Mouse (Mus musculus) spleen, adult 12 weeks (tissue): ENCODE measurements around the gene Fn1.

Experiments used
- DNase-seq: peaks from one replicate; pipeline ENCODE4 v3.0.0; 2022; ENCODE audit warnings: low spot score

The Fn1 gene

GRCm38 (mm10) chr1:71605751-71606150 is 47.2 kb downstream of the Fn1 start:
- no peak for DNase-seq

- DNase-seq = no peak
These were observed 57.6 kb downstream of the Fn1 start for GRCm38 (mm10) chr1:71595365-71595764.

GRCm38 (mm10) chr1:71594268-71594667 is 58.7 kb downstream of the Fn1 start:
- no peak for DNase-seq

GRCm38 (mm10) chr1:71593184-71593583 is 59.8 kb downstream of the Fn1 start:
- no peak for DNase-seq

- DNase-seq = no peak
These were observed 63.0 kb downstream of the Fn1 start for GRCm38 (mm10) chr1:71590038-71590437.

- DNase-seq = no peak
These were observed 66.3 kb downstream of the Fn1 start for GRCm38 (mm10) chr1:71586658-71587057.

- no peak for DNase-seq
These were observed 69.1 kb downstream of the Fn1 start for GRCm38 (mm10) chr1:71583900-71584299.

- DNase-seq = no peak
These were observed 69.7 kb downstream of the Fn1 start for GRCm38 (mm10) chr1:71583302-71583701.

GRCm38 (mm10) chr1:71580408-71580807 is 72.6 kb downstream of the Fn1 start:
- DNase-seq = no peak

GRCm38 (mm10) chr1:71579526-71579925 is 73.5 kb downstream of the Fn1 start:
- DNase-seq = no peak

GRCm38 (mm10) chr1:71576837-71577236 is 76.2 kb downstream of the Fn1 start:
- DNase-seq = no peak

- DNase-seq = no peak
These were observed 77.0 kb downstream of the Fn1 start for GRCm38 (mm10) chr1:71575987-71576386.

GRCm38 (mm10) chr1:71570116-71570515 is 82.9 kb downstream of the Fn1 start:
- no peak for DNase-seq

- DNase-seq = no peak
These were observed 85.0 kb downstream of the Fn1 start for GRCm38 (mm10) chr1:71567884-71568605.

- no peak for DNase-seq
These were observed 88.7 kb downstream of the Fn1 start for GRCm38 (mm10) chr1:71564291-71564690.

- no peak for DNase-seq
These were observed 92.4 kb downstream of the Fn1 start for GRCm38 (mm10) chr1:71560626-71561025.

- peak; percentile 86 for DNase-seq
These were observed 96.0 kb downstream of the Fn1 start, which contains the start of gene Atic for GRCm38 (mm10) chr1:71556688-71557612. Gene Atic (plus strand): TSS chr1:71557150.

- DNase-seq = no peak
These were observed 102.3 kb downstream of the Fn1 start for GRCm38 (mm10) chr1:71550626-71551195.

GRCm38 (mm10) chr1:71540437-71540836 is 112.6 kb downstream of the Fn1 start:
- DNase-seq = no peak

- DNase-seq = no peak
These were observed 113.4 kb downstream of the Fn1 start for GRCm38 (mm10) chr1:71539641-71540040.
